Mouse (Mus musculus) E14TG2a.4 (cell line): ENCODE results near the gene Kctd14.
A peak's percentile ranks its signal among the peaks of the same experiment; 100 is the strongest.

ENCODE experiments used
- H3K27me3 ChIP-seq: 2 replicates; pipeline ENCODE4 v1.6.1; 2014; ENCODE audit warnings: low read length, control low read depth; ENCODE audit not compliant: insufficient read depth
- H3K36me3 ChIP-seq: 2 replicates; pipeline ENCODE4 v1.6.1; 2014; ENCODE audit warnings: low read length, control low read depth; ENCODE audit not compliant: insufficient read depth
- H3K4me1 ChIP-seq: replicated peaks from 2 replicates; pipeline ENCODE4 v1.6.1; 2014; ENCODE audit warnings: low read depth, low read length, control low read depth
- H3K4me3 ChIP-seq: replicated peaks from 2 replicates; pipeline ENCODE4 v1.5.1; 2014; ENCODE audit warnings: mild to moderate bottlenecking, low read length
- H3K9me3 ChIP-seq: 2 replicates; pipeline ENCODE4 v1.6.1; 2014; ENCODE audit warnings: low read length, control low read depth
- CTCF ChIP-seq: conservative IDR thresholded peaks from 2 replicates; pipeline ENCODE4 v1.5.1; 2014; ENCODE audit warnings: low read length
- NANOG ChIP-seq: IDR thresholded peaks from 2 replicates; pipeline ENCODE4 v1.6.1; 2014; ENCODE audit warnings: borderline replicate concordance, low read length, mixed read lengths
- POU5F1 ChIP-seq: IDR thresholded peaks from 2 replicates; pipeline ENCODE4 v1.6.1; 2014; ENCODE audit warnings: low read length, borderline replicate concordance

Gene Kctd14

GRCm38 (mm10) chr7:97418717-97419116, 32.4 kb upstream of the Kctd14 start:
- H3K4me1 ChIP-seq = peaks cover 50% of the 10 kb centered on the region
- H3K27me3 ChIP-seq = no peaks in the 10 kb centered on the region
- no peaks in the 10 kb centered on the region for H3K9me3 ChIP-seq
- H3K4me3 ChIP-seq = no peak overlapping the region
- no peak for TF ChIP-seq NANOG
- TF ChIP-seq POU5F1 = no peak
- H3K36me3 ChIP-seq = no peaks in the 10 kb centered on the region

- Histone ChIP-seq H3K4me3 (no peak overlapping the region), H3K27me3 (no peaks in the 10 kb centered on the region), H3K9me3 (no peaks in the 10 kb centered on the region), H3K36me3 (no peaks in the 10 kb centered on the region), H3K4me1 (peaks cover 46% of the 10 kb centered on the region)
- TF ChIP-seq CTCF (no peak), NANOG (no peak), POU5F1 (no peak)
Measured at GRCm38 (mm10) chr7:97419163-97419562, 32.0 kb upstream of the Kctd14 start.

- Histone ChIP-seq H3K9me3 (no peaks in the 10 kb centered on the region), H3K4me3 (no peak overlapping the region), H3K27me3 (no peaks in the 10 kb centered on the region), H3K4me1 (peaks cover 36% of the 10 kb centered on the region), H3K36me3 (no peaks in the 10 kb centered on the region)
- TF ChIP-seq NANOG (no peak), CTCF (no peak), POU5F1 (no peak)
Measured at GRCm38 (mm10) chr7:97420406-97420805, 30.7 kb upstream of the Kctd14 start.

- peaks cover 29% of the 10 kb centered on the region for H3K4me1 ChIP-seq
- TF ChIP-seq POU5F1 = no peak
- no peak for TF ChIP-seq NANOG
- no peak for TF ChIP-seq CTCF
Measured at GRCm38 (mm10) chr7:97420958-97421651, 30.0 kb upstream of the Kctd14 start.

DNA sequence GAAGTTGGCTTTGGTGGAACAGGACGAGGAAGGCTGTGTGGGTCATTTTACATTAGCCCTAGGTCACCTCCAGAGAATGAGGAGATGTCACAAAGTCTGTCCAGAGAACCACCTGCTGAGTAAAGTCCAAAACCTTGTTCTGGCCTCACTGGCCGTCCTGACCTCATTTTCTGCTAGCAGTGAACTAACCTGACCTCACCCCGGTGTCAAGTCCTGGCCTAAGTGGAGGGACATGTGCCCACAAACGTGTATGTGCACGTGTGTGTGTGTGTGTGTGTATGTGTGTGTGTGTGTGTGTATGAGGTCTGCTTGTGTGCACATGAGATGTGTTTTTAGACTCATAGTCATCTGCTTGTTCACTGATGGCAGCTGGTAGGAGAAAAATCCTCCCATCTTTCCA, 27.4 kb upstream of the Kctd14 start:
- Histone ChIP-seq H3K4me3 (no peak overlapping the region), H3K9me3 (no peaks in the 10 kb centered on the region), H3K36me3 (no peaks in the 10 kb centered on the region), H3K27me3 (no peaks in the 10 kb centered on the region), H3K4me1 (peaks cover 27% of the 10 kb centered on the region)
- TF ChIP-seq NANOG = no peak
- no peak for TF ChIP-seq POU5F1
- no peak for TF ChIP-seq CTCF

More at GRCm38 (mm10) chr7:97420958-97421651, 30.0 kb upstream of the Kctd14 start:
- no peaks in the 10 kb centered on the region for H3K36me3 ChIP-seq
- H3K27me3 ChIP-seq = no peaks in the 10 kb centered on the region
- H3K4me3 ChIP-seq = no peak overlapping the region
- no peaks in the 10 kb centered on the region for H3K9me3 ChIP-seq

DNA sequence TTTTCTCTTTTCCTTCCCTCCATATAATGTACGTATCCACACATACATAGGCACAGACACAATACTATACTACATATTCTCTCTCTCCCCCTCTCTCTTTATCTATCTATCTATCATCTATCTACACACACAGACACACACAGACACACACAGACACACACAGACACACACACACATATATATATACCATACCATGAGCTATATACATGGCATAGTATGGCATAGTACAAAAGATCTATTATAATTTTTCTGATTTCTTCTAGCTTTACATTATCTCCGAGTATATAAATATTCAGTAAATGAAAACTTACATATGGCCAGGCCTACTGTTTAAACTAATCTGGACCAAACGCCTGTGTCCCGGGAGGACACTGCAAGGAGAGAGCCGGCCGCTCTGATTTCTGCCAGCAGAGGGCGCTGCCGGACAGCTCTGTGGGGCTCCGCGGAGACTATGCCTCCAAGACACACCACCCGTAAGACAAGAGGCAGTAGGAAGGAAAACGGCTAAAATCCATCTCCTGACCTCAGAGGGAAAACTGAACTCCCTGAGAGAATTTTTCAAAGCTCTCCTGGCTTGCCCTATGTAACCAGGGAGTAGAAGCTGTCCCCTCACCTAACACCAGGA, 26.4 kb upstream of the Kctd14 start:
- no peak for TF ChIP-seq NANOG
- TF ChIP-seq CTCF = peak; percentile 67
- TF ChIP-seq POU5F1 = no peak
- H3K9me3 ChIP-seq = no peaks in the 10 kb centered on the region

GRCm38 (mm10) chr7:97426566-97426965, 24.6 kb upstream of the Kctd14 start:
- no peak for TF ChIP-seq CTCF
- TF ChIP-seq POU5F1 = no peak
- TF ChIP-seq NANOG = no peak

More for the DNA sequence above, 26.4 kb upstream of the Kctd14 start:
- H3K27me3 ChIP-seq = no peaks in the 10 kb centered on the region
- H3K36me3 ChIP-seq = no peaks in the 10 kb centered on the region
- no peak overlapping the region for H3K4me3 ChIP-seq
- H3K4me1 ChIP-seq = peaks cover 30% of the 10 kb centered on the region

GRCm38 (mm10) chr7:97427296-97427695, 23.8 kb upstream of the Kctd14 start:
- H3K27me3 ChIP-seq = no peaks in the 10 kb centered on the region
- no peak for TF ChIP-seq POU5F1
- TF ChIP-seq NANOG = no peak
- TF ChIP-seq CTCF = no peak
- H3K4me1 ChIP-seq = peaks cover 46% of the 10 kb centered on the region
- no peaks in the 10 kb centered on the region for H3K36me3 ChIP-seq
- peaks cover 6% of the 10 kb centered on the region; the same call in 1 of the 2 replicates for H3K9me3 ChIP-seq
- no peak overlapping the region for H3K4me3 ChIP-seq

More at GRCm38 (mm10) chr7:97426566-97426965, 24.6 kb upstream of the Kctd14 start:
- Histone ChIP-seq H3K27me3 (no peaks in the 10 kb centered on the region), H3K4me1 (peaks cover 43% of the 10 kb centered on the region), H3K9me3 (peaks cover 2% of the 10 kb centered on the region; the same call in 1 of the 2 replicates), H3K4me3 (no peak overlapping the region), H3K36me3 (no peaks in the 10 kb centered on the region)
